Mouse (Mus musculus): ENCODE measurements around the gene Prdm9.
"Not testable (repeated sequence)": the region's sequence is repeated elsewhere in the genome, so short reads cannot be mapped to it uniquely, and the experiment has no call there.

Prdm9 gene

DNA sequence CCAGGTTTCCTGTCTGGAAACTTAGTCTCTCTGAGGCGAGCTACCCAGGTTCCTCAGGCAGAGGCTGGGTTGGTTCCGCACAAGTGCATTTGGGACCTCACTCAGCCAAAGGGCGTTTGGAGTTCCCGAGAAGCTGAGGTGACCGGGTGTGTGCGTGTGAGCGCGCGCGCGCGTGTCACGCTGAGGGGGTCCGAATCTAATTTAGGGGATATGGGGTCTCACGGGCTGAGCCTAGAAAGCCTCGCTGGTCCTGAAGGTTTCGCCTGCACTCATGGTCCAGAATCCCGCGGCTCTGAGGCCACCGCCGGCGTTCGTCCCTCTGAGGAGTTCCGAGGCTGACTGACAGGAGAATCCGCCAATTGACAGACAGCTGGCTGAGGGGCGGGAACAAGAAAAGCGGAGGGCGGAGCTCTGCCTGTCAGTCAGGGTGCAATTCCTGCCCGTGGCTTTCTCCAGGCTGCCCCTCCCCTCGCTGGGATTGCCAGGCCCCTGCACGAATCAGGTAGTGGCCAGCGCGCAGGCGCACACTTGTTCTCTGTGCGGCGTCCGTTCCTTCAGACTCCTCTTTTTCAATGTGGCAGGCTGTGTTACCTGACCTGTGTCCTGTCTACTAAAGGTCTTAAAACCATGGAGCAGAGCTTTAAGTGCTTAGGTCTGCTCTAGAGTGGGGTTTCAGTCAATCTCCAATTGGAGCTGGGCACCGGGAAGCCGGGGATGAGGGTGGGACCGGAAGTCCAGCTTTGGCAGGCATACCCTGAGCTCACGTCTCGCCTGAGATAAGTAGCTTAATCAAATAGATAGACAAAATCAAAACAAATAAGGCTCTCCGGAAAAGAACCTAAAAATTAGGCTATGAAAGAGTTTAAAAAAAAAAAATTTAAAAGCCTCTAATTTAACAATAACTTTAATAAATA is at the start of gene Prdm9:
Prdm9 (minus strand) TSS at position 341 of the 914 bp plus-strand sequence.
- peak; percentile 99 for DNase-seq

DNA sequence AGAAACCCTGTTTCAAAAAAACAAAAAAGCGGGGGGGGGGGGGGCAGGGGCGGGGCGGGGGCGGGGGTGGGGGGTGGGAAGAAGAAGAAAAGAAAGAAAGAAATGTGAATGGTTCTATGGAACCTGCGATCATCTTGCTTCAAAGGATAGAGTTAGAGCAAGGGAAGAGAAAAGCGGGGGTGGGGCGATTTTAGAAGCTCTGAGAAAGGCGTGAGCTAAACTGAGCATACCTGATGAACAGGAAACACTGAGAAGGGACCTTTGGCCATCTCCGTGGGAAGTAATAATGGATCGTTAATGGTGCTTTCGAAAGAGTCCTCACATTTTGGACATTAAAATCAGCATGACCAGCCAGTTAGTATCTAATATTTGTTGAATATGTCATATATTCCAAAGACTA is 35.3 kb upstream of the Prdm9 start:
- DNase-seq = no peak

DNA sequence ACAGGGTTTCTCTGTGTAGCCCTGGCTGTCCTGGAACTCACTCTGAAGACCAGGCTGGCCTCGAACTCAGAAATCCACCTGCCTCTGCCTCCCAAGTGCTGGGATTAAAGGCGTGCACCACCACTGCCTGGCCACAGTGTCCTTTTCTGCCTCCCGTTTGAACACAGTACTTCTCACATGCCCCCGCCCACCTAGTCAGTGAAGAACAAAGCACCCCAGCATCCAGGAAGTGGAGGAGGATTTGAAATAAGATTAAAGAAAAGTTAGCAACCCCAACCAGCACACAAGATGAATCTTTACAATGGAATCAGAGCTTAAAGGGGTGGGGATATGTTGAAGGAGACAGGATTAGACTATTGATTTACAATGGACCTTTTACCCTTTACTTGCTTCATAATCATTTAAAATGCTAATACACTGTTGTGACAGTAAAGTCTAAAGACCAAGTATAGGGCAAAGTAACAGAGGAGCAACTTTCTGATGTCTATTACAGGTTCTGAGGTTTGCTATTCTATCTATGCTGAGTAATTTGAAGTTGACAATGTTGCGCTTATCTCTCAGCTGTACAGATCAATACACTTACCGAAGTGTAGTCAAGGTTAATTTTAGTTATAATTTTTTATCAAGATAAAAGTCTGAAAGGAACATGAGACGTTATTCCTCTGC is 27.2 kb upstream of the Prdm9 start:
- no peak for DNase-seq

DNA sequence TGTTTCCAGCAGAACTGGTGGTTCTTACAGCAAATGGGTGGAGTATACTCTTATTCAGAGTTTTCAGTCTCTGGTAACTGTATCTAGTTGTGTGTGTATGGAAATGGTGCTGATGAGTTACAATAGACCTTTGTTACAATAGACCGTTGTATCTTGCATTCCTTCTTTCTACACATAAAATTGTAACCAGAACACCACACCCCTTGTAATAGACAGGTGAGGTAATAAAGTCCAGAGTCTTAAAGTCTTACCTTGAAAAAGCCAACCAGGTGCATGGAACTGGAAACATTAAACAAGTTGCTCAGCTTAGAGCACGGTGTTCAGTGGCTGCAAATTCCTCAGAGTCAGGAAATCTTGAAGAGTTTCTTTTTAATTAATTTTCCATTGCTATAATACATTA is 24.0 kb upstream of the Prdm9 start:
- no peak for DNase-seq

DNA sequence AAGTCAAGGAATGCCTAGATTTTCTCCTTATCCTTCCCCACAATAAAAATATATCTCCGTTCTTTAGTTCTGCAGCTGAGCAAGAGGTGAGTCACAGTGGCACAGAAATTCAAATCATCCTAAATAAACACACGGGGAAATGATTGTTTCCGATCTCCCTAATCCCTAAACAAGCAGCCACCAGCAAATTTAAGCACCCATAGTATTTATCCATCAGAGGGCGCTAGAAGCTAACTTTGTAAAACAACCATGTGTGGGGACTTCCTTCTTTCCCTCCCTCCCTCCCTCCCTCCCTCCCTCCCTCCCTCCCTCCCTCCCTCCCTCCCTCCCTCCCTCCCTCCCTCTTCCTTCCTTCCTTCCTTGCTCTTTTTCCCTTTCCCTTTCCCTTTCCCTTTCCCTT is 21.5 kb upstream of the Prdm9 start:
- DNase-seq = no peak

GRCm38 (mm10) chr17:15583071-15583470 is 18.9 kb upstream of the Prdm9 start:
- DNase-seq = no peak

DNA sequence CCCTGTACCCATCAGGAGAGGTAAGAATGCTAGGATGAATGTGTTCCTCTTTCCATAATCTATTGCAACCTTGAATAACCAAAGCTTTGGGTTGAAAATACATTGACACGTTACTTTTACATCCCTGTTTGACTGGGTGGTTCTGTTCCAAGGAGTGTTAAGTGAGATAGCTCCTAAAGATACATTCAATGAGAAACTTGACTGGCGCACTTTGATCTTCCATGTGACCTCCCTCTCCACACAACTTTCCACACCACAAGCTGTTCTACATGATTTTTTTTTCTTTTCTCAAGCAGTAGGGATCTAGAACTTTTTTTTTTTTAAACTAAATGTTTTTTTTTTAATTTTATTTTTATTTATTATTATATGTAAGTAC is 15.9 kb upstream of the Prdm9 start:
- DNase-seq = no peak

DNA sequence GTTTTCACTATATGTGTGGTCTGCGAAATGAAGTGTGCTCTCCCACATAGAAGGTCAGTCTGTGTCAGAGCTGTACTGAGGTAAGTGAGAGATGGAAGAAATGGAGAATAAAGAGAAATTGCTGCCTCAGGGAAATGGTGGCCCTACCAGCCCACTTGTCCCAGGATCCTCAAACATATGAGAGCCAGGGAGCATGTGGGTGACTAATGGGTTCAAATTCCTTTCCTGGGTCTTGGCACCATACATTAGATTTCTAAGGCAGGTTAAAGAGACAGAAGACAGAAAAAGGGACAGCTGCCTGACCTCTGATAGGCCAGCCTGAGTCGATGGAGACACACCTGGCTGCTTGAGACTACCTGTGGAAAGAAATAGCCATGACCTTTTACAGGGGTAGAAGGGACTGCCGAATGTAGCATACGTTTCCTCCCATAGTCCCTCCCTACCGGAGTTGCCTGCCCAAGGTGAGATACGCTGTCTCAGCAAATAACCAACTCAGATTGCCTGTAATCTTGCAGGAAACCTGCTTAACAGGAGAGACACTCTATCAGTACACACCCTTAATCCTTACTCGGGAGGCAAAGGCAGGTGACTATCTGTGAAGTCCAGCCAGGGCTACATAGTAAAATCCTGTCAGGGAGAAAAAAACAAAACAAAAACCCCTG is 15.4 kb upstream of the Prdm9 start:
- DNase-seq = no peak

GRCm38 (mm10) chr17:15577291-15577694 is 13.1 kb upstream of the Prdm9 start:
- DNase-seq = peak; percentile 39

GRCm38 (mm10) chr17:15575056-15575455 is 10.9 kb upstream of the Prdm9 start:
- no peak for DNase-seq

- no peak for DNase-seq
Observed at GRCm38 (mm10) chr17:15566908-15567307, 2.8 kb upstream of the Prdm9 start.

- DNase-seq = peak; percentile 5
Observed at GRCm38 (mm10) chr17:15564928-15565300, 760 bp upstream of the Prdm9 start.

DNA sequence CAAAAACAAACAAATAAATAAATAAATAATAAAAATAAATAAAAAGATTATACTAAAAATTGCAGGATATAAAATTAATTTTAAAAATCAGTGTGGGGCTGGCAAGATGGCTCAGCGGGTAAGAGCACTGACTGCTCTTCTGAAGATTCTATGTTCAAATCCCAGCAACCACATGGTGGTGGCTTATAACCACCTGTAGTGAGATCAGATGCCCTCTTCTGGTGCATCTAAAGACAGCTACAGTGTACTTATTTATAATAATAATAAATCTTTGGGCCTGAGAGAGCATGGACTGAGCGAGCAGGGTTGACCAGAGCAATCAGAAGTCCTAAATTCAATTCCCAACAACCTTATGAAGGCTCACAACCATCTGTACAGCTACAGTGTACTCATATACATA is 4.2 kb downstream of the Prdm9 start:
- DNase-seq = no peak

GRCm38 (mm10) chr17:15549713-15550112 is 14.4 kb downstream of the Prdm9 start:
- DNase-seq = no peak

- DNase-seq = no peak
Observed at GRCm38 (mm10) chr17:15546440-15546839, 17.7 kb downstream of the Prdm9 start.

DNA sequence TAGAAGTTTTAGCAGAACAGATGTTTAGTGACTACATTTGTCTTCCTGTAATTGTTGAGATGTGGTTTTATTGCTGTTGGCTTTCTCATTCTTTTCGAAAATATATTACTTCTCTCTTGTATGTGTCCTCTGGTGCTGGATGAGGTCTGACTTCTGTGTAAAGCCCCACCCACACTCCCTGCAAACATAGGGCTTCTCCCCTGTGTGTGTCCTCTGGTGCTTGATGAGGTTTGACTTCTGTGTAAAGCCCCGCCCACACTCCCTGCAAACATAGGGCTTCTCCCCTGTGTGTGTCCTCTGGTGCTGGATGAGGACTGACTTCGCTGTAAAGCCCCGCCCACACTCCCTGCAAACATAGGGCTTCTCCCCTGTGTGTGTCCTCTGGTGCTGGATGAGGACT is 20.3 kb downstream of the Prdm9 start:
- not testable (repeated sequence) for DNase-seq

DNA sequence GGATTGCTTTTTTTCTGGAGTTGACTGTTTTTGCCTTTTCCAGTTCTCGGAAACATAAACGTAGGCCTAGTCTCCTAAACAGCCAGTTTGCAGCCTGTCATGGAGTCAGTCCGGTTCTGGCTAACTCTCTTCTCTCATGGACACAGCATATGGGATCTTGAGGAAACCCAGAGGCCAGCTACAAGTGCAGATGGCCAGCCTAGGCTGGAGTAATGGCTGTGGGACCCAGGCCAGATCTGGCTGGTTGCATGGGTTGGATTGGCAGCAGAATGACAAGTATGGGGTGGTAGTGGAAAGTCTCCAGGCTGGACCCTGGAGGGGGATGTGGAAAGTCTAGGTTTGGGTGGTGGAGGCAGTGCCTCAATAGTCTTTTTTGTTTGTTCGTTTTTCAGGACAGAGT is 23.8 kb downstream of the Prdm9 start:
- DNase-seq = no peak

- peak; percentile 21 for DNase-seq
Observed at GRCm38 (mm10) chr17:15536457-15536904, 27.7 kb downstream of the Prdm9 start.

GRCm38 (mm10) chr17:15535943-15536342 is 28.2 kb downstream of the Prdm9 start:
- no peak for DNase-seq

DNA sequence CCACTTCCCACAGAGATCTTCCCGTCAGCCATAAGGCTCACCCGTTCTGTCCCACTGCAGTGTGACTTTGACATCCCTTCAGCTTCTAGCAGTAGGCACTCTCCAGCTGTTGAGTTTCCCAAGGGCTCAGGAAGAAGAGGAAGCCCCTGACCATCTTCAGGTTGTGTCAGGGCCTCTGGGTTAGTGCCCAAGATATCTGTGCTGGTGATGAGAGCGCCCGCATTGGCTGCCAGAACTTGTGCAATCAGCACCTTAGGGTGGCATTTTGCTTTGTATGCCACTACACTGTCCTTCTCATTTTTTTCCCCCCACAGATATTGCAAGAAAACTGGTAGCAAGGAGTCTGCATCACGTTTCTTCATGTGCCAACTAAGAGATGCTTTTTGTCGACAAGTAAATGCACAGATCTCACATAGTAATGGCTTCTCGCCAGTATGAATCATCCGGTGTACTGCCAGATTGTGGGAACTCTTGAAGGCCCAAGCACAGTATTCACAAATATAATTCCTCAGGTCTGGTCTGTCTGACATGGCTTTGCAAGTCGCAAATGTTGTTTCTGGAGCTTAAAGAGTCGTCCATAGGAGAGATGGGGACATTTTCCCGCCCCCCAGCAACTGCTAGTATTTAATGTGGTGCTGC is 28.9 kb downstream of the Prdm9 start:
- DNase-seq = no peak

DNA sequence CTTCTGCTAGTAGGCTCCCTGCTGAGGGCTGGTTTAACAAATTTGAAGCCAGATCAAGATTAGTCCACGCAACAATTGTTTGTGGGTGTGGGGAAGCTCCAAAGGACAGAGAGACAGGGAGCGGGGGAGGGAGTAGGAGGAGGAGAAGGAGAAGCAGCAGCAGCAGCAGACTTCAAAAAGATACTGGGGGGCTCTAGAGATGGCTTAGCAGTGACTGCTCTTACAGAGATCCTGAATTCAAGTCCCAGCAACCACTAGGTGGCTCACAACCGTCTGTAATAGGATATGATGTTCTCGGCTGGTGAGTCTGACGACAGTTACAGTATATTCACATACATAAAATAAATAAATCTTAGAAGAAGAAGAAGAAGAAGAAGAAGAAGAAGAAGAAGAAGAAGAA is 34.0 kb downstream of the Prdm9 start:
- DNase-seq = peak; percentile 56

- no peak for DNase-seq
Observed at GRCm38 (mm10) chr17:15528887-15529286, 35.3 kb downstream of the Prdm9 start.

DNA sequence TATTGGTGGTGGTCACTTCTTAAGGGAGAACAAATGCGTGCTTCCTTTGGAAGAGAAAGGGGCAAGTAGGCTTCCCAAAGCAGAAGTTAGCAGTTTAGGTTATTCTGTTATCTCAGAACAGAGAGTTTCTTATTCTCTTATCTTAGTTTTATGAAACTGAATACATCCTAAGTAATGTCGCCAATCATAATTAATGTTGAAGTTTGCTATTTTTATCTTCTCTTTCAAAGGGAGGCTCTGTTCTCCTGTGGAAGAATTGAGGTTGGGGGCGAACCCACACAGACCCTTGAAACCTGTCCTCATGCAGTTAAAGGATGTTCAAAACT is 36.4 kb downstream of the Prdm9 start:
- no peak for DNase-seq

Measured in kidney, postnatal 14 days (tissue).